Mouse (Mus musculus): ENCODE measurements around the gene Ung.

DNA sequence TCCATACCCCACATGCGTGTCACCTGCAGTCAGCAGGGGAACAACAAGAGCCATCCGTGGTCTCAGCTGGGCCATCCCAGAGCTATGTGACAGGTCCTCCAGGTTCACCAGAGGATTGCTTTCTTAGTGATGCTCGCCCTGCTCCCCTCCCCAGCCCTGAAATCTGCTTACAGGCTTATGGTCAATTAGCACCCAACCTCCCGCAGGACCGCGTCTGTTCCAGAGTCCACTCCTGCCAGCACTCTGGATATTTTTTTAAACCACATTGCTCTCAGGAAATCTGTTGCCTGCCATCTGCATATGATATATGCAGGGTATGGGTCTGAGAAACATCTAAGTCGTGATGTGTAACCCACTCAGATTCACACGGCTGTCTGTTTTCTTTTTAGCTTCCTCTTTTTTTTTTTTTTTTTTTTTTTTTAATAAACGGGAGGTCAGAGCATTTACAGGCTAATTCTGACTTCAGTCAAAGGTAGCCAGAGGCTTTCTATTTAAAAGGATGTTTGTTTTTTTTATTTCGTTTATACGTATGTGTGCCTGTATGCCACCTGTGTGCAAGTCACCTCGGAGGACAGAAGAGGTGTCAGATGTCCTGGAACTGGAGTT lies 42.2 kb upstream of the Ung start:
- no peak for TF ChIP-seq CTCF (IDR thresholded peaks at IDR 0.05; ENCODE audit: extremely low read depth, insufficient read depth, insufficient read length, insufficient replicate concordance)
- no peak for TF ChIP-seq POLR2A (IDR thresholded peaks at IDR 0.05; ENCODE audit: low read depth, low read length)

All from spleen, adult 2 months (tissue).